Mouse (Mus musculus) bone marrow, adult 2 months (tissue): ENCODE data around the gene Hnf1b.
A peak's percentile ranks its signal among the peaks of the same experiment; 100 is the strongest.

Experiments
- CTCF ChIP-seq: fragments of 200-500 bp; IDR thresholded peaks from 2 replicates; pipeline ENCODE4 v1.5.1; 2011; ENCODE audit warnings: low read length, control low read depth; ENCODE audit not compliant: control insufficient read depth, insufficient read depth
- POLR2A ChIP-seq: fragments of 200-500 bp; IDR thresholded peaks from 2 replicates; pipeline ENCODE4 v1.6.1; 2011; ENCODE audit warnings: low read depth, mild to moderate bottlenecking, control low read depth, low read length, borderline replicate concordance; ENCODE audit not compliant: control insufficient read depth

GRCm38 (mm10) chr11:83832389-83832788 is 17.5 kb upstream of the Hnf1b start:
- TF ChIP-seq POLR2A, result no peak
- peak; percentile 71 for TF ChIP-seq CTCF
